Mouse (Mus musculus): ENCODE results near the gene Slc7a6. TPM values are rescaled to one million over a fixed set of nuclear protein-coding genes. Genes with fewer than 3 reads are reported as not detected.

Slc7a6 gene
- polyA plus RNA-seq, 1 experiment from 2014 or later: 3.2 TPM

GRCm38 (mm10) chr8:106147868-106148565 is 20.6 kb upstream of the Slc7a6 start:
- Histone ChIP-seq H3K4me3 (ENCODE audit: low read depth, low read length) (no peak overlapping the region), H3K9me3 (ENCODE audit: low read length) (no peaks in the 10 kb centered on the region), H3K9ac (replicated peaks) (no peak overlapping the region), H3K4me1 (ENCODE audit: insufficient read depth) (peaks cover 10% of the 10 kb centered on the region; the same call in 1 of the 2 replicates), H3K27me3 (ENCODE audit: insufficient read depth, low read length) (no peaks in the 10 kb centered on the region), H3K36me3 (replicated peaks; ENCODE audit: insufficient read depth, low read length) (no peaks in the 10 kb centered on the region), H3K27ac (ENCODE audit: low read depth) (0 out of 2 replicates have a peak overlapping the region, but pooled peaks have one; percentile 48), H3K4me2 (ENCODE audit: low read depth, low read length) (no peak overlapping the region)
- DNase-seq (no peak), ATAC-seq (no peak)
- 66% methylated on average over 6 of the region's 6 CpGs for WGBS (ENCODE audit: insufficient replicate concordance)
- TF ChIP-seq CTCF (IDR thresholded peaks at IDR 0.05; ENCODE audit: low read depth) (no peak), EP300 (IDR thresholded peaks at IDR 0.05; ENCODE audit: low read depth) (no peak)

- H3K4me2 ChIP-seq (ENCODE audit: low read depth, low read length): no peak overlapping the region; the same call in 1 of the 2 replicates
- WGBS (ENCODE audit: insufficient replicate concordance): 77% methylated on average over 6 of the region's 6 CpGs
- no peak overlapping the region for H3K4me3 ChIP-seq (ENCODE audit: low read depth, low read length)
- no peaks in the 10 kb centered on the region for H3K36me3 ChIP-seq (replicated peaks; ENCODE audit: insufficient read depth, low read length)
- peaks cover 10% of the 10 kb centered on the region; the same call in 1 of the 2 replicates for H3K4me1 ChIP-seq (ENCODE audit: insufficient read depth)
- no peaks in the 10 kb centered on the region for H3K9me3 ChIP-seq (ENCODE audit: low read length)
- no peak for DNase-seq
- H3K9ac ChIP-seq (replicated peaks): no peak overlapping the region
- TF ChIP-seq CTCF (IDR thresholded peaks at IDR 0.05; ENCODE audit: low read depth) (no peak), EP300 (IDR thresholded peaks at IDR 0.05; ENCODE audit: low read depth) (no peak)
- H3K27ac ChIP-seq (ENCODE audit: low read depth): peak overlapping the region; percentile 48; the same call in 1 of the 2 replicates
- no peaks in the 10 kb centered on the region for H3K27me3 ChIP-seq (ENCODE audit: insufficient read depth, low read length)
- ATAC-seq: no peak
These were observed 19.6 kb upstream of the Slc7a6 start for GRCm38 (mm10) chr8:106149025-106149424.

DNA sequence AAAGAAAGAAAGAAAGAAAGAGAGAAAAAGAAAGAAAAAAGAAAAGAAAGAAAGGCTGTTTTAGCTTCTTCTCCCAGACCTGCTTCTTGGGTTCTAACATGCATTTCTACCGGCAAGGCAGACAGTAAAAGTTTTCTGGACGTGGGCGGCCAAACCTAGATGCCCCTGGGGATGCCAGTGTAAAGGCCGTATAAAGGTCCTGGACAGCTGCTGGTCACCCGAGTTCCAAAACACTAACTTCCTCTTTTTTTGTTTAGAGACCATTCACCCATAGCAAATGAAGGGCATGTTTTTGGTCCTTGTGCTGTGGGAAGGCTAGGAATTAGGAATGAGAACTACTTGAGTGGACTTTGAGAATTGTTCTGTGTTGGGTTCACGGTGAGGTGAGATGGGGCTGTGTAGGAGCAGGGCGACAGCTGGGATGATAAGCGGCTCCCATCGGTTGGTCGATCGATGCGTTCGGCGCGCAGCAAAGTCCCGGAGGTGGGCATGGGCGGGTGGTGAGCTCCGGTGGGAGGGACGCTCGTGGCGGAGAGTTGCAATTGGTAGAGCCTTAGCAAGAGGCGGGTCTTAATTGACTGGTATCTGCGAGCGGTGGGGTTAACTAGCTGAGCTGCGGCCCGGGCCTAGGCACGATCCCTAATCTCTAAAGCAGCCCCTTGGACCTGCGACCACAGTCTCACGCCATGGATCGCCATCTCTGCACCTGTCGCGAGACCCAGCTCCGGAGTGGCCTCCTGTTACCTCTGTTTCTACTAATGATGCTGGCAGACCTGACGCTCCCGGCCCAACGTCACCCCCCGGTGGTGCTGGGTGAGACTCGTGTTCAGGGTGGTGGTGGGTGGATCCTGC is 18.6 kb upstream of the Slc7a6 start, which contains the start of gene Pla2g15:
Gene Pla2g15 (plus strand): TSS at position 599 of the 852 bp plus-strand sequence.
- Histone ChIP-seq H3K4me3 (ENCODE audit: low read depth, low read length) (peak within 1 kb of the TSS; percentile 64), H3K9ac (replicated peaks) (peak within 1 kb of the TSS; percentile 45), H3K27me3 (ENCODE audit: insufficient read depth, low read length) (no peaks in the 10 kb centered on the region), H3K36me3 (replicated peaks; ENCODE audit: insufficient read depth, low read length) (no peaks in the 10 kb centered on the region), H3K9me3 (ENCODE audit: low read length) (no peaks in the 10 kb centered on the region), H3K4me1 (ENCODE audit: insufficient read depth) (peaks cover 10% of the 10 kb centered on the region; the same call in 1 of the 2 replicates), H3K27ac (ENCODE audit: low read depth) (peak within 1 kb of the TSS; percentile 79), H3K4me2 (ENCODE audit: low read depth, low read length) (peak within 1 kb of the TSS; percentile 84)
- WGBS (ENCODE audit: insufficient replicate concordance): 1% methylated on average over 38 of the region's 38 CpGs
- peak; percentile 95 for ATAC-seq
- TF ChIP-seq CTCF (IDR thresholded peaks at IDR 0.05; ENCODE audit: low read depth): no peak
- no peak for TF ChIP-seq EP300 (IDR thresholded peaks at IDR 0.05; ENCODE audit: low read depth)
- DNase-seq: peak; percentile 93

- Histone ChIP-seq H3K9ac (replicated peaks) (peak overlapping the region; percentile 45), H3K4me2 (ENCODE audit: low read depth, low read length) (peak overlapping the region; percentile 84), H3K27ac (ENCODE audit: low read depth) (peak overlapping the region; percentile 79; the same call in 1 of the 2 replicates), H3K4me3 (ENCODE audit: low read depth, low read length) (peak overlapping the region; percentile 64), H3K9me3 (ENCODE audit: low read length) (no peaks in the 10 kb centered on the region), H3K27me3 (ENCODE audit: insufficient read depth, low read length) (no peaks in the 10 kb centered on the region), H3K36me3 (replicated peaks; ENCODE audit: insufficient read depth, low read length) (no peaks in the 10 kb centered on the region), H3K4me1 (ENCODE audit: insufficient read depth) (peaks cover 10% of the 10 kb centered on the region; the same call in 1 of the 2 replicates)
- DNase-seq (no peak), ATAC-seq (no peak)
- TF ChIP-seq CTCF (IDR thresholded peaks at IDR 0.05; ENCODE audit: low read depth): 0 out of 2 replicates have a peak, but pooled peaks have one; percentile 4
- TF ChIP-seq EP300 (IDR thresholded peaks at IDR 0.05; ENCODE audit: low read depth): no peak
- WGBS (ENCODE audit: insufficient replicate concordance): 14% methylated on average over 8 of the region's 8 CpGs
These were observed 18.0 kb upstream of the Slc7a6 start for GRCm38 (mm10) chr8:106150653-106151000.

DNA sequence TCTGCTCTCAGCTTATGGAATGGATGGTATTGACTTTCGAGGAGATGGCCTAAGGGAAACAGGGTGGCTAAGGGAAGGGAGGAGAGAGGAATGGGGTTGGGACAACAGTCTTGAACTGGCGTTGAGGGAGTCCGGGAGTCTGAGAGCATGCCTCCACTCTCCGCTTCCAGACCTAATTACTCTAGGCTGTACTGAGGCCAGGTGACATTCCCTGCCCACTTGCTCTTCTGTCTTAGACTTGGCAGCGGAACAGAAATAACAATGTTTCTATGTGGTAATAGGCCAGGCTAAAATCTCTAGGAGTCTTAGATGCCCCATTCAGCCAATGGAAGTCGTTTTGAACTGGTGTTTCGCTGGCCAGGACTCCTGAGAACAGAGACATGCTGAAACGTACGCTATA is 17.6 kb upstream of the Slc7a6 start:
- TF ChIP-seq CTCF (IDR thresholded peaks at IDR 0.05; ENCODE audit: low read depth): no peak
- TF ChIP-seq EP300 (IDR thresholded peaks at IDR 0.05; ENCODE audit: low read depth): no peak
- Histone ChIP-seq H3K9me3 (ENCODE audit: low read length) (no peaks in the 10 kb centered on the region), H3K27ac (ENCODE audit: low read depth) (0 out of 2 replicates have a peak overlapping the region, but pooled peaks have one; percentile 79), H3K4me3 (ENCODE audit: low read depth, low read length) (peak overlapping the region; percentile 64), H3K9ac (replicated peaks) (0 out of 2 replicates have a peak overlapping the region, but pooled peaks have one; percentile 45), H3K4me1 (ENCODE audit: insufficient read depth) (peaks cover 10% of the 10 kb centered on the region; the same call in 1 of the 2 replicates), H3K4me2 (ENCODE audit: low read depth, low read length) (peak overlapping the region; percentile 84), H3K36me3 (replicated peaks; ENCODE audit: insufficient read depth, low read length) (0 out of 2 replicates have a peak, but pooled peaks cover under 1% of the 10 kb centered on the region), H3K27me3 (ENCODE audit: insufficient read depth, low read length) (no peaks in the 10 kb centered on the region)
- 70% methylated on average over 9 of the region's 9 CpGs for WGBS (ENCODE audit: insufficient replicate concordance)
- ATAC-seq (no peak), DNase-seq (no peak)

DNA sequence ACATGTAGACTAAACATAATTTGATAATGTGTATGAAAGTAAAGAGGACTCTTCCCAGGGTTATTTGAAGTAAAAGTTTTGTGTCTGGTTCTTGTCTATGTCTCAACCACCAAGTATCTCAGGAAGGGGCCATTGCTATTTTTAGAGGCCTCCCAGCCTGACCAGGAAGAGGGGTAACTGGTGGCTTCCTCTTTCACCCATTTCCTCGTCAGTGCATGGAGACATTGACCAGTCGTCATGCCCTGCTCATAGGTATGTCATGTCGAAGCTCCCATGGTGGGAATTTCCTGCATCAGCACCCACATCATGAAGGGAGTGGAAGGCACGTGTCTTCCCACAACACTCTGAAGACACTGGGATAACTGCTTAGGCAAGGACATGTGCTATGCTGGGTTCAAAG is 15.8 kb upstream of the Slc7a6 start:
- Histone ChIP-seq H3K27me3 (ENCODE audit: insufficient read depth, low read length) (no peaks in the 10 kb centered on the region), H3K9me3 (ENCODE audit: low read length) (no peaks in the 10 kb centered on the region), H3K36me3 (replicated peaks; ENCODE audit: insufficient read depth, low read length) (0 out of 2 replicates have a peak, but pooled peaks cover 5% of the 10 kb centered on the region), H3K4me1 (ENCODE audit: insufficient read depth) (peaks cover 10% of the 10 kb centered on the region; the same call in 1 of the 2 replicates), H3K9ac (replicated peaks) (no peak overlapping the region), H3K4me2 (ENCODE audit: low read depth, low read length) (peak overlapping the region; percentile 1; the same call in 1 of the 2 replicates), H3K27ac (ENCODE audit: low read depth) (no peak overlapping the region), H3K4me3 (ENCODE audit: low read depth, low read length) (no peak overlapping the region)
- TF ChIP-seq CTCF (IDR thresholded peaks at IDR 0.05; ENCODE audit: low read depth) (no peak), EP300 (IDR thresholded peaks at IDR 0.05; ENCODE audit: low read depth) (no peak)
- 31% methylated on average over 4 of the region's 4 CpGs for WGBS (ENCODE audit: insufficient replicate concordance)
- no peak for ATAC-seq
- DNase-seq: no peak

All from liver, postnatal 0 days (tissue).